Mouse (Mus musculus): ENCODE measurements around the gene Aprt.

- TF ChIP-seq MYOG (IDR thresholded peaks at IDR 0.05; ENCODE audit: control insufficient read depth in 1 of 3, insufficient read depth in 1 of 3, insufficient read length in 2 of 3, low read depth in 2 of 3): no peak
- no peak for TF ChIP-seq REST (IDR thresholded peaks at IDR 0.05; ENCODE audit: insufficient read depth, insufficient read length)
- TF ChIP-seq CEBPB (IDR thresholded peaks at IDR 0.05; ENCODE audit: insufficient read depth, poor library complexity, severe bottlenecking): no peak
- TF ChIP-seq USF1 (IDR thresholded peaks at IDR 0.05; ENCODE audit: low read depth): no peak
- TF ChIP-seq TCF12 (IDR thresholded peaks at IDR 0.05; ENCODE audit: insufficient read depth, poor library complexity, severe bottlenecking): no peak
- TF ChIP-seq POLR2A (IDR thresholded peaks at IDR 0.05; ENCODE audit: insufficient read length, low read depth): no peak
These were observed 2.4 kb downstream of the Aprt start for GRCm38 (mm10) chr8:122574264-122574663.

All from myocyte (in vitro differentiated cells).